Mouse (Mus musculus) midbrain, embryonic 16.5 days (tissue): ENCODE results near the gene Mybphl. TPM values are rescaled to one million over a fixed set of nuclear protein-coding genes. Genes with fewer than 3 reads are reported as not detected.
A peak's percentile ranks its signal among the peaks of the same experiment; 100 is the strongest.

Experiments used
- ATAC-seq: fragments of 200-750 bp; cut with Nextera tagmentation; 2 replicates; pipeline ENCODE4 v1.8.0; 2017; ENCODE audit warnings: moderate TSS enrichment
- H3K27ac ChIP-seq: fragments of 300-500 bp; sonication (generic); 2 replicates; pipeline ENCODE4 v1.5.1; 2014; ENCODE audit warnings: mild to moderate bottlenecking, low read length, mixed read lengths
- H3K27me3 ChIP-seq: fragments of 300-500 bp; sonication (generic); 2 replicates; pipeline ENCODE4 v1.6.1; 2014; ENCODE audit warnings: low read depth, low read length, mixed read lengths; ENCODE audit not compliant: control insufficient read depth, insufficient read depth
- H3K36me3 ChIP-seq: fragments of 300-500 bp; sonication (generic); 2 replicates; pipeline ENCODE4 v1.6.1; 2014; ENCODE audit warnings: mild to moderate bottlenecking, low read length, moderate library complexity, mixed read lengths; ENCODE audit not compliant: control insufficient read depth, insufficient read depth
- H3K4me1 ChIP-seq: fragments of 300-500 bp; sonication (generic); 2 replicates; pipeline ENCODE4 v1.6.1; 2014; ENCODE audit warnings: mild to moderate bottlenecking, low read length, mixed read lengths; ENCODE audit not compliant: control insufficient read depth, insufficient read depth
- H3K4me2 ChIP-seq: fragments of 300-500 bp; sonication (generic); 2 replicates; pipeline ENCODE4 v1.6.1; 2014; ENCODE audit warnings: mild to moderate bottlenecking, low read length, mixed read lengths
- H3K4me3 ChIP-seq: fragments of 300-500 bp; sonication (generic); 2 replicates; pipeline ENCODE4 v1.5.1; 2014; ENCODE audit warnings: low read depth, mild to moderate bottlenecking, low read length, moderate library complexity, mixed read lengths
- H3K9ac ChIP-seq: fragments of 300-500 bp; sonication (generic); 2 replicates; pipeline ENCODE4 v1.6.1; 2014; ENCODE audit warnings: low read depth, low read length, mixed read lengths
- H3K9me3 ChIP-seq: fragments of 300-500 bp; sonication (generic); replicated peaks from 2 replicates; pipeline ENCODE4 v1.6.1; 2014; ENCODE audit warnings: mild to moderate bottlenecking, low read length, mixed read lengths; ENCODE audit not compliant: control insufficient read depth, poor library complexity, severe bottlenecking
- WGBS: fragments of 180-500 bp; shearing (Covaris S2); extraction: QIAGEN DNeasy Blood & Tissue Kit; methylation state at CpG from one replicate; pipeline ENCODE4 v1.1.7; 2014; 5-methylcytosine and 5-hydroxymethylcytosine counted together
- polyA plus RNA-seq: library from polyadenylated mRNA; unstranded; fragments of >200 nt; fragmentation: Nextera tagmentation; extraction: Ambion mirVana; gene quantifications from 2 replicates; pipeline ENCODE4 v1.2.1, GENCODE M21; 2015

Mybphl gene
- polyA plus RNA-seq = not detected in 2 replicates

DNA sequence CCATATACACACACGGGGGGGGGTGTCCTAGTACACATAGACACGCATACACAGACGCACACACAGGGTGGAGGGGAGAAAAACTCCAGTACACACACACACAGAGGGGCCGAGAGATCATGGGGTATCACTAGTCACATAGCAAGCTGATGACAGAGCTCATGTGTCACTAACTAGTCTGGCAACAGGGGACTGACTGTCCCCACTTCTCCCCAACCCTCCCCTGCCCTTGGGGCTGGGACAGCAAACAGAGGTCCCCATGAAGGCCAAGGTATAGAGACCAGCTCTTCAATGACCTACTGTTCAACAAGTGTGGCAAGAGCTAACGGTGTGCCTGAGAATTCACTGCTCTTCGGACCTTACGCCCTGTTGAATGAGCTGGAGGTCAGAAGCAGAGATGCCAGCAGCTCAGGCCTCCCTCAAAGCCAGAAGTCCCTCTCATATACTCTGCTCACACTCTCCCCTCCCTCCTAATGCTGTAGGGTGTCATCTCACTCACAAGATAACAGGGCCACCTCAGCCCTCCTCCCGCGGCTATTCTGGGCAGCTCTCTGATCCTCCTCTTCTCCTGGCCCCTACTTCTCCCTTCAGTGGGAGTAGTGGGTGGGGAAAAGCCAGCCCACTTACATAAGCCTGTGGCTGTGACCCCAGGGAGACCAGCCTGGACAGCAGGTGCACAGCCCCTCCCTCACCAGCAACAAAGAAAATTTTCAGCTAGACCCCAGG, at the start of gene Mybphl:
TSS of gene Mybphl (plus strand) at position 642 of the 726 bp plus-strand sequence.
- peaks cover 4% of the 10 kb centered on the region; the same call in 1 of the 2 replicates for H3K4me1 ChIP-seq
- no peak within 1 kb of the TSS for H3K4me2 ChIP-seq
- H3K9ac ChIP-seq = no peak within 1 kb of the TSS
- no peaks in the 10 kb centered on the region for H3K36me3 ChIP-seq
- no peak within 1 kb of the TSS for H3K27ac ChIP-seq
- no peaks in the 10 kb centered on the region for H3K9me3 ChIP-seq
- ATAC-seq = peak; percentile 34; the same call in 1 of the 2 replicates
- no peaks in the 10 kb centered on the region for H3K27me3 ChIP-seq
- H3K4me3 ChIP-seq = no peak within 1 kb of the TSS
- 74% methylated on average over 9 of the region's 9 CpGs for WGBS

- no peaks in the 10 kb centered on the region for H3K27me3 ChIP-seq
- H3K4me1 ChIP-seq = no peaks in the 10 kb centered on the region
- no peak overlapping the region for H3K4me2 ChIP-seq
- no peak overlapping the region for H3K9ac ChIP-seq
- no peak for ATAC-seq
- no peaks in the 10 kb centered on the region for H3K36me3 ChIP-seq
- WGBS = 70% methylated on average over 2 of the region's 2 CpGs
- no peak overlapping the region for H3K27ac ChIP-seq
- no peaks in the 10 kb centered on the region for H3K9me3 ChIP-seq
- H3K4me3 ChIP-seq = no peak overlapping the region
Measured at GRCm38 (mm10) chr3:108318517-108318916, 46.2 kb upstream of the Mybphl start.

- 76% methylated on average over 4 of the region's 4 CpGs for WGBS
- peaks cover 14% of the 10 kb centered on the region for H3K36me3 ChIP-seq
- no peaks in the 10 kb centered on the region for H3K27me3 ChIP-seq
- no peaks in the 10 kb centered on the region for H3K9me3 ChIP-seq
- H3K4me1 ChIP-seq = no peaks in the 10 kb centered on the region
- ATAC-seq = no peak
- H3K9ac ChIP-seq = no peak overlapping the region
- H3K4me3 ChIP-seq = no peak overlapping the region
- H3K27ac ChIP-seq = no peak overlapping the region
- H3K4me2 ChIP-seq = no peak overlapping the region
Measured at GRCm38 (mm10) chr3:108321671-108322070, 43.0 kb upstream of the Mybphl start.

- Histone ChIP-seq H3K9me3 (no peaks in the 10 kb centered on the region), H3K27me3 (no peaks in the 10 kb centered on the region), H3K4me1 (no peaks in the 10 kb centered on the region), H3K4me3 (no peak overlapping the region), H3K4me2 (no peak overlapping the region), H3K27ac (no peak overlapping the region), H3K36me3 (peaks cover 15% of the 10 kb centered on the region), H3K9ac (no peak overlapping the region)
- 91% methylated on average over 4 of the region's 4 CpGs for WGBS
- no peak for ATAC-seq
Measured at GRCm38 (mm10) chr3:108322136-108322535, 42.6 kb upstream of the Mybphl start.

DNA sequence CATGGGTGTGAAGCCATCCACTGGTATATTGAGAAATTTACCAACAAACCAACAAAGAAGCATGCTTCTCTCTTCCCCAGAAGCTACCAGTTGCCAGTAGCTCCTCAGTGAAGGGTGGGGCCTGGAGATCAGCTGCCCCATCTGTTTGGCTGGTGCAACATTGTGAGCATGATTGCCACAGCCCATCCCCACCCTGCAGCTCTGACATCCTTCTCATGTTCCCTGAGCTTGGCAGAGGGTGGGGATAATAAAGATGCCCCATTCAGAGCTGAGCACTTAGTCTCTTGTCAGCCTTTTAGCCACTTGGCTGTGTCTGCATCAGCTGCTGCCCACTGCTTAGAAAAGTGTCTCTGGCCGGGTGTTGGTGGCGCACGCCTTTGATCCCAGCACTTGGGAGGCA, 41.7 kb upstream of the Mybphl start:
- Histone ChIP-seq H3K4me1 (no peaks in the 10 kb centered on the region), H3K4me3 (no peak overlapping the region), H3K27ac (no peak overlapping the region), H3K4me2 (no peak overlapping the region), H3K9me3 (no peaks in the 10 kb centered on the region), H3K36me3 (peaks cover 17% of the 10 kb centered on the region), H3K9ac (no peak overlapping the region), H3K27me3 (no peaks in the 10 kb centered on the region)
- 84% methylated on average over 3 of the region's 3 CpGs for WGBS
- no peak for ATAC-seq

- 74% methylated on average over 4 of the region's 4 CpGs for WGBS
- Histone ChIP-seq H3K4me3 (no peak overlapping the region), H3K9me3 (no peaks in the 10 kb centered on the region), H3K4me2 (no peak overlapping the region), H3K27me3 (no peaks in the 10 kb centered on the region), H3K36me3 (peaks cover 21% of the 10 kb centered on the region), H3K4me1 (no peaks in the 10 kb centered on the region), H3K9ac (no peak overlapping the region), H3K27ac (no peak overlapping the region)
- ATAC-seq = no peak
Measured at GRCm38 (mm10) chr3:108324837-108325236, 39.9 kb upstream of the Mybphl start.

- H3K27ac ChIP-seq = no peak overlapping the region
- no peaks in the 10 kb centered on the region for H3K27me3 ChIP-seq
- H3K9me3 ChIP-seq = no peaks in the 10 kb centered on the region
- peaks cover 21% of the 10 kb centered on the region for H3K36me3 ChIP-seq
- H3K4me3 ChIP-seq = no peak overlapping the region
- no peak overlapping the region for H3K9ac ChIP-seq
- no peaks in the 10 kb centered on the region for H3K4me1 ChIP-seq
- 94% methylated on average over 9 of the region's 9 CpGs for WGBS
- ATAC-seq = no peak
- no peak overlapping the region for H3K4me2 ChIP-seq
Measured at GRCm38 (mm10) chr3:108325521-108325920, 39.2 kb upstream of the Mybphl start.

DNA sequence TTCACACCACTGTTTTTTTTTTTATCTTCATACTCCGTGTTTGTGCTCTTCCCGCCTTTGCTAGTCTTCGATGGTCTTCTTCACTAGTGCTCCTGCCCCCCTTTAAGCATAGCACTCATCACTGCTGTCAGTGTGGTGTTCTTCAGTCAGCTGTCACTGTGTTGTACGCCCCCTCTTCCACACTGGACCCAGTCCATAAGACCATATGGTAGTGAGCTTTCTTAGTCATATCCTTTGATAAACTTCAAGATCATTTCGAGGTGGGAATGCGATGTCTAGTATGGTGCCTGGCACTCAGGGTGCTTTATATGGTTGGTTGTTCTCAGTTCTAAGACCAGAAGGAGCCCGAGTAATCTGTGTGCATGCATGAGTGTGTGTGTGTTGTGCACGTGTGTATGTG, 37.4 kb upstream of the Mybphl start:
- Histone ChIP-seq H3K4me3 (no peak overlapping the region), H3K9ac (no peak overlapping the region), H3K9me3 (no peaks in the 10 kb centered on the region), H3K36me3 (peaks cover 25% of the 10 kb centered on the region), H3K27ac (no peak overlapping the region), H3K4me2 (no peak overlapping the region), H3K27me3 (no peaks in the 10 kb centered on the region), H3K4me1 (no peaks in the 10 kb centered on the region)
- 97% methylated on average over 8 of the region's 8 CpGs for WGBS
- ATAC-seq = no peak

GRCm38 (mm10) chr3:108327916-108328315, 36.8 kb upstream of the Mybphl start:
- no peak overlapping the region for H3K27ac ChIP-seq
- WGBS = 82% methylated on average over 3 of the region's 3 CpGs
- ATAC-seq = no peak
- H3K4me2 ChIP-seq = no peak overlapping the region
- no peak overlapping the region for H3K9ac ChIP-seq
- no peak overlapping the region for H3K4me3 ChIP-seq
- H3K27me3 ChIP-seq = no peaks in the 10 kb centered on the region
- H3K9me3 ChIP-seq = no peaks in the 10 kb centered on the region
- H3K36me3 ChIP-seq = peaks cover 32% of the 10 kb centered on the region
- H3K4me1 ChIP-seq = no peaks in the 10 kb centered on the region
